Mouse (Mus musculus): ENCODE measurements around the gene Dhx57. TPM values are rescaled to one million over a fixed set of nuclear protein-coding genes. Genes with fewer than 3 reads are reported as not detected.

Dhx57 gene
- total and polyA plus RNA-seq, 3 experiments = 3.4 to 6.8 TPM; not detected in 1

GRCm38 (mm10) chr17:80223829-80224228, 66.4 kb downstream of the Dhx57 start:
- DNase-seq (ENCODE audit: low read depth, low spot score) = no peak
- Histone ChIP-seq H3K27me3 (ENCODE audit: control insufficient read depth in 1 of 2, insufficient read depth in 2 of 2, low read length in 2 of 2) (no peaks in the 10 kb centered on the region), H3K79me2 (ENCODE audit: control insufficient read depth, insufficient read depth, low read length, poor library complexity) (no peaks in the 10 kb centered on the region), H3K9ac (ENCODE audit: control insufficient read depth, low read depth, low read length, poor library complexity, severe bottlenecking) (peak overlapping the region; percentile 71), H3K36me3 (ENCODE audit: control insufficient read depth in 1 of 2, insufficient read depth in 2 of 2, low read length in 2 of 2) (peaks cover 0 to 24% of the 10 kb centered on the region in 2 experiments; a peak in 2 of 4 replicates), H3K27ac (ENCODE audit: control insufficient read depth, low read depth, low read length) (peak overlapping the region; percentile 97), H3K9me3 (replicated peaks; ENCODE audit: insufficient read depth, low read length) (no peaks in the 10 kb centered on the region), H3K4me3 (ENCODE audit: control insufficient read depth in 1 of 2, insufficient read depth in 1 of 2, low read depth in 2 of 2, low read length in 2 of 2) (peak overlapping the region; percentile 73 to 80), H3K4me1 (ENCODE audit: control insufficient read depth in 1 of 2, insufficient read depth in 2 of 2, low read length in 2 of 2) (peaks cover 9 to 20% of the 10 kb centered on the region in 2 experiments)
- TF ChIP-seq CTCF (IDR thresholded peaks at IDR 0.05 in 2 of 3, conservative IDR thresholded peaks at IDR 0.05 in 1 of 3; ENCODE audit: control insufficient read depth in 1 of 3, insufficient read depth in 1 of 3, low read depth in 2 of 3, low read length in 3 of 3, poor library complexity in 1 of 3, severe bottlenecking in 1 of 3) = no peak

GRCm38 (mm10) chr17:80221890-80222628, 68.2 kb downstream of the Dhx57 start:
- H3K9ac ChIP-seq (ENCODE audit: control insufficient read depth, low read depth, low read length, poor library complexity, severe bottlenecking) = no peak overlapping the region
- TF ChIP-seq MAX (IDR thresholded peaks at IDR 0.05; ENCODE audit: low read length) = no peak
- TF ChIP-seq GATA1 (IDR thresholded peaks at IDR 0.05; ENCODE audit: low read depth, low read length) = peak; percentile 52
- no peak for TF ChIP-seq MAFK (IDR thresholded peaks at IDR 0.05; ENCODE audit: borderline replicate concordance, low read depth, low read length)
- TF ChIP-seq CTCF (IDR thresholded peaks at IDR 0.05 in 2 of 3, conservative IDR thresholded peaks at IDR 0.05 in 1 of 3; ENCODE audit: control insufficient read depth in 1 of 3, insufficient read depth in 1 of 3, low read depth in 2 of 3, low read length in 3 of 3, poor library complexity in 1 of 3, severe bottlenecking in 1 of 3) = peak; percentile 44 to 53 (median 45)
- TF ChIP-seq SIN3A (IDR thresholded peaks at IDR 0.05; ENCODE audit: low read length) = no peak
- TF ChIP-seq RAD21 (IDR thresholded peaks at IDR 0.05; ENCODE audit: low read depth, low read length) = peak; percentile 14
- H3K79me2 ChIP-seq (ENCODE audit: control insufficient read depth, insufficient read depth, low read length, poor library complexity) = no peaks in the 10 kb centered on the region
- no peaks in the 10 kb centered on the region for H3K9me3 ChIP-seq (replicated peaks; ENCODE audit: insufficient read depth, low read length)
- no peaks in the 10 kb centered on the region for H3K27me3 ChIP-seq (ENCODE audit: control insufficient read depth in 1 of 2, insufficient read depth in 2 of 2, low read length in 2 of 2)
- peak; percentile 74 for DNase-seq (ENCODE audit: low read depth, low spot score)
- no peak overlapping the region for H3K4me3 ChIP-seq (ENCODE audit: control insufficient read depth in 1 of 2, insufficient read depth in 1 of 2, low read depth in 2 of 2, low read length in 2 of 2)
- peaks cover 9 to 20% of the 10 kb centered on the region in 2 experiments for H3K4me1 ChIP-seq (ENCODE audit: control insufficient read depth in 1 of 2, insufficient read depth in 2 of 2, low read length in 2 of 2)
- peaks cover 0 to 24% of the 10 kb centered on the region in 2 experiments; a peak in 2 of 4 replicates for H3K36me3 ChIP-seq (ENCODE audit: control insufficient read depth in 1 of 2, insufficient read depth in 2 of 2, low read length in 2 of 2)
- peak overlapping the region; percentile 46 for H3K27ac ChIP-seq (ENCODE audit: control insufficient read depth, low read depth, low read length)

- Histone ChIP-seq H3K4me3 (ENCODE audit: control insufficient read depth in 1 of 2, insufficient read depth in 1 of 2, low read depth in 2 of 2, low read length in 2 of 2) (peak overlapping the region in 1 of 2 experiments; percentile 21; a peak in 2 of 4 replicates), H3K27me3 (ENCODE audit: control insufficient read depth in 1 of 2, insufficient read depth in 2 of 2, low read length in 2 of 2) (no peaks in the 10 kb centered on the region), H3K4me1 (ENCODE audit: control insufficient read depth in 1 of 2, insufficient read depth in 2 of 2, low read length in 2 of 2) (peaks cover 9 to 20% of the 10 kb centered on the region in 2 experiments), H3K79me2 (ENCODE audit: control insufficient read depth, insufficient read depth, low read length, poor library complexity) (no peaks in the 10 kb centered on the region), H3K9me3 (replicated peaks; ENCODE audit: insufficient read depth, low read length) (no peaks in the 10 kb centered on the region), H3K36me3 (ENCODE audit: control insufficient read depth in 1 of 2, insufficient read depth in 2 of 2, low read length in 2 of 2) (peaks cover 0 to 24% of the 10 kb centered on the region in 2 experiments; a peak in 2 of 4 replicates), H3K9ac (ENCODE audit: control insufficient read depth, low read depth, low read length, poor library complexity, severe bottlenecking) (no peak overlapping the region), H3K27ac (ENCODE audit: control insufficient read depth, low read depth, low read length) (peak overlapping the region; percentile 50)
- peak; percentile 79 for DNase-seq (ENCODE audit: low read depth, low spot score)
- TF ChIP-seq MAX (IDR thresholded peaks at IDR 0.05; ENCODE audit: low read length) (peak; percentile 69), RAD21 (IDR thresholded peaks at IDR 0.05; ENCODE audit: low read depth, low read length) (no peak), BHLHE40 (IDR thresholded peaks at IDR 0.05; ENCODE audit: borderline replicate concordance, low read depth, low read length) (peak; percentile 95), TCF12 (IDR thresholded peaks at IDR 0.05; ENCODE audit: low read depth, low read length) (peak; percentile 85), CTCF (IDR thresholded peaks at IDR 0.05 in 2 of 3, conservative IDR thresholded peaks at IDR 0.05 in 1 of 3; ENCODE audit: control insufficient read depth in 1 of 3, insufficient read depth in 1 of 3, low read depth in 2 of 3, low read length in 3 of 3, poor library complexity in 1 of 3, severe bottlenecking in 1 of 3) (no peak), KAT2A (conservative IDR thresholded peaks at IDR 0.05; ENCODE audit: low read depth, low read length) (no peak), NELFE (IDR thresholded peaks at IDR 0.05; ENCODE audit: low read depth, low read length) (no peak), MXI1 (IDR thresholded peaks at IDR 0.05; ENCODE audit: low read depth, low read length) (peak; percentile 89), EP300 (IDR thresholded peaks at IDR 0.05; ENCODE audit: low read depth in 1 of 2, low read length in 2 of 2) (peak; percentile 81 to 92), MYB (IDR thresholded peaks at IDR 0.05; ENCODE audit: low read depth, low read length) (peak; percentile 87), NRF1 (IDR thresholded peaks at IDR 0.05; ENCODE audit: insufficient read depth, low read depth, low read length, poor library complexity, severe bottlenecking) (no peak), CHD1 (IDR thresholded peaks at IDR 0.05; ENCODE audit: low read depth, low read length) (no peak), RCOR1 (IDR thresholded peaks at IDR 0.05; ENCODE audit: low read depth, low read length) (peak; percentile 98), MYC (IDR thresholded peaks at IDR 0.05; ENCODE audit: low read depth, low read length) (0 out of 2 replicates have a peak, but pooled peaks have one; percentile 39), MEF2A (IDR thresholded peaks at IDR 0.05; ENCODE audit: extremely low read depth, insufficient replicate concordance, low read depth, low read length, poor library complexity, severe bottlenecking) (peak; percentile 38; the same call in 1 of the 2 replicates), GABPA (IDR thresholded peaks at IDR 0.05; ENCODE audit: low read depth, low read length) (no peak), POLR2AphosphoS2 (IDR thresholded peaks at IDR 0.05; ENCODE audit: low read length) (no peak), CHD2 (IDR thresholded peaks at IDR 0.05; ENCODE audit: low read length) (peak; percentile 27; the same call in 1 of the 2 replicates), USF2 (IDR thresholded peaks at IDR 0.05; ENCODE audit: borderline replicate concordance in 1 of 2, insufficient read depth in 1 of 2, low read depth in 1 of 2, low read length in 2 of 2) (peak in 1 of 2 experiments; percentile 49; a peak in 1 of 4 replicates)
These were observed 69.1 kb downstream of the Dhx57 start for GRCm38 (mm10) chr17:80221202-80221601.
